Mouse (Mus musculus) layer of hippocampus, postnatal 14 days (tissue): Measurements from ENCODE around the gene Gpm6b. TPM values are rescaled to one million over a fixed set of nuclear protein-coding genes. Genes with fewer than 3 reads are reported as not detected.
A peak's percentile ranks its signal among the peaks of the same experiment; 100 is the strongest.

ENCODE experiments used
- DNase-seq, 2 experiments: peaks; one replicate each; pipeline ENCODE4 v3.0.0; 2021 to 2022; ENCODE audit warnings: low spot score in 2 of 2, mixed read lengths in 1 of 2
- total RNA-seq, 2 experiments: library from RNA; stranded (reverse); gene quantifications; 2 replicates each; pipeline ENCODE4 v1.2.3; 2021

The Gpm6b gene
- total RNA-seq, 2 experiments from 2014 or later: 867 to 894 TPM

- DNase-seq: no peak
These were observed 114.7 kb downstream of the Gpm6b start for GRCm38 (mm10) chrX:166353412-166353811.

GRCm38 (mm10) chrX:166354913-166355312, 116.2 kb downstream of the Gpm6b start:
- DNase-seq: no peak

GRCm38 (mm10) chrX:166356276-166356675, 117.6 kb downstream of the Gpm6b start:
- no peak for DNase-seq

- DNase-seq: no peak
These were observed 120.2 kb downstream of the Gpm6b start for GRCm38 (mm10) chrX:166358955-166359354.

GRCm38 (mm10) chrX:166359927-166360440, 121.3 kb downstream of the Gpm6b start:
- no peak for DNase-seq

- no peak for DNase-seq
These were observed 121.7 kb downstream of the Gpm6b start for GRCm38 (mm10) chrX:166360455-166360854.

- peak in 1 of 2 experiments; percentile 21 for DNase-seq
These were observed 126.9 kb downstream of the Gpm6b start for GRCm38 (mm10) chrX:166365458-166366213.

- DNase-seq: no peak
These were observed 138.1 kb downstream of the Gpm6b start for GRCm38 (mm10) chrX:166376681-166377328.

- DNase-seq: no peak
These were observed 139.9 kb downstream of the Gpm6b start for GRCm38 (mm10) chrX:166378652-166379051.

GRCm38 (mm10) chrX:166383606-166384005, 144.9 kb downstream of the Gpm6b start:
- no peak for DNase-seq

GRCm38 (mm10) chrX:166384935-166385334, 146.2 kb downstream of the Gpm6b start:
- DNase-seq: no peak

- DNase-seq: no peak
These were observed 147.9 kb downstream of the Gpm6b start for GRCm38 (mm10) chrX:166386656-166387055.

GRCm38 (mm10) chrX:166393753-166394152, 155.0 kb downstream of the Gpm6b start:
- no peak for DNase-seq

- no peak for DNase-seq
These were observed 169.2 kb downstream of the Gpm6b start for GRCm38 (mm10) chrX:166407865-166408264.

GRCm38 (mm10) chrX:166416196-166416595, 177.5 kb downstream of the Gpm6b start:
- DNase-seq: no peak

- no peak for DNase-seq
These were observed 196.1 kb downstream of the Gpm6b start for GRCm38 (mm10) chrX:166434812-166435211.

Other genes starting within 250 kb of the Gpm6b start
- 10 to 100 TPM in 1 of 2 experiments, 1 to 10 TPM in 1; 9.9 to 11.4 TPM for gene Gemin8, start 68.5 kb upstream of the Gpm6b start, total RNA-seq
- 10 to 100 TPM; 49.3 to 56.3 TPM for gene Trappc2, start 201.7 kb downstream of the Gpm6b start, total RNA-seq
- 1 to 10 TPM; 5.3 to 5.7 TPM for gene Ofd1, start 201.8 kb downstream of the Gpm6b start, total RNA-seq
- gene Rab9, start 241.0 kb downstream of the Gpm6b start, total RNA-seq: 10 to 100 TPM; 33.5 to 35.2 TPM